ENCODE assay signal across 8 mouse cellular contexts in genomic region chr12:103142550-103143010, GRCm38 (mm10).
DNase-seq lines count a peak whose midpoint lies in the region; ATAC-seq and TF ChIP-seq lines count a peak whose summit lies in the region.

No protein-coding gene starts in this region.

- no peak overlapping the region for H3K4me3 ChIP-seq in gastrocnemius, adult 2 months
- no peak overlapping the region for H3K4me3 ChIP-seq in embryonic facial prominence, embryonic 10.5 days
- H3K4me3 ChIP-seq in hindbrain, postnatal 0 days (ENCODE audit: low read length) = no peak overlapping the region
- H3K4me3 ChIP-seq in megakaryocyte, embryonic 14.5 days (replicated peaks) = peak overlapping the region; percentile 59

- TF ChIP-seq CTCF in gastrocnemius, adult 2 months (IDR thresholded peaks at IDR 0.05) = peak; percentile 71
- TF ChIP-seq CTCF in hindbrain, postnatal 0 days (IDR thresholded peaks at IDR 0.05; ENCODE audit: low read depth) = peak; percentile 68

- no peaks in the 10 kb centered on the region for H3K27me3 ChIP-seq in embryonic facial prominence, embryonic 10.5 days (replicated peaks; ENCODE audit: low read depth, poor library complexity, severe bottlenecking)
- no peaks in the 10 kb centered on the region for H3K27me3 ChIP-seq in hindbrain, postnatal 0 days (ENCODE audit: insufficient read depth, low read length)
- H3K27me3 ChIP-seq in megakaryocyte, embryonic 14.5 days (replicated peaks) = no peaks in the 10 kb centered on the region

- no peak overlapping the region for H3K4me2 ChIP-seq in hindbrain, postnatal 0 days (ENCODE audit: low read depth, low read length)

- no peak overlapping the region for H3K27ac ChIP-seq in gastrocnemius, adult 2 months
- no peak overlapping the region for H3K27ac ChIP-seq in embryonic facial prominence, embryonic 10.5 days (replicated peaks)
- no peak overlapping the region for H3K27ac ChIP-seq in hindbrain, postnatal 0 days

- intact Hi-C loops in gastrocnemius, adult 2 months (cut with DNase I) = loop anchor here (1.0 to 5.0 kb wide), 3 partner anchors 120 to 164 kb away; no protein-coding TSS in a partner anchor

- ATAC-seq in hindbrain, postnatal 0 days = peak; percentile 62; the same call in 1 of the 2 replicates

- DNase-seq in gastrocnemius, adult 2 months = peak; percentile 30
- DNase-seq in gastrocnemius, postnatal 10 days = no peak
- DNase-seq in 3134 (ENCODE audit: extremely low read depth, insufficient read length, low spot score) (peak; percentile 17), ZHBTc4 (ENCODE audit: low read depth, low spot score) (peak; percentile 69)
- DNase-seq in embryonic facial prominence, embryonic 10.5 days (ENCODE audit: low spot score) = peak; percentile 26
- DNase-seq in hindbrain, postnatal 0 days (ENCODE audit: low spot score) = peak; percentile 94
- no peak for DNase-seq in T-cell, adult 2 months (ENCODE audit: low spot score)

- peaks cover 7% of the 10 kb centered on the region for H3K9me3 ChIP-seq in embryonic facial prominence, embryonic 10.5 days
- H3K9me3 ChIP-seq in hindbrain, postnatal 0 days (ENCODE audit: low read length) = no peaks in the 10 kb centered on the region
- no peaks in the 10 kb centered on the region for H3K9me3 ChIP-seq in megakaryocyte, embryonic 14.5 days

- H3K36me3 ChIP-seq in embryonic facial prominence, embryonic 10.5 days (replicated peaks) = no peaks in the 10 kb centered on the region
- peaks cover 9% of the 10 kb centered on the region for H3K36me3 ChIP-seq in hindbrain, postnatal 0 days (ENCODE audit: insufficient read depth, low read length)
- H3K36me3 ChIP-seq in megakaryocyte, embryonic 14.5 days (replicated peaks; ENCODE audit: low read length) = no peaks in the 10 kb centered on the region

- 64% methylated on average over 9 of the region's 9 CpGs for WGBS in embryonic facial prominence, embryonic 10.5 days
- WGBS in hindbrain, postnatal 0 days = 59% methylated on average over 9 of the region's 9 CpGs

- no peak overlapping the region for H3K9ac ChIP-seq in hindbrain, postnatal 0 days (replicated peaks; ENCODE audit: low read length)

- H3K4me1 ChIP-seq in embryonic facial prominence, embryonic 10.5 days = no peaks in the 10 kb centered on the region
- no peaks in the 10 kb centered on the region for H3K4me1 ChIP-seq in hindbrain, postnatal 0 days (ENCODE audit: insufficient read depth, low read length)
- peaks cover 11% of the 10 kb centered on the region; the same call in 1 of the 2 replicates for H3K4me1 ChIP-seq in megakaryocyte, embryonic 14.5 days

Comparison
In these comparisons a context has a peak if more than half of its experiments do, and no peak if none do; other contexts are left out.
1. DNase-seq: peak in gastrocnemius, adult 2 months (single experiment), 3134 (single experiment), ZHBTc4 (single experiment), embryonic facial prominence, embryonic 10.5 days (single experiment) and hindbrain, postnatal 0 days (single experiment); none in gastrocnemius, postnatal 10 days (single experiment) and T-cell, adult 2 months (single experiment).